Mouse (Mus musculus) testis, adult 2 months (tissue): ENCODE measurements around the gene Ccnyl1.

Experiments
- CTCF ChIP-seq: fragments of 200-500 bp; IDR thresholded peaks from 2 replicates; pipeline ENCODE4 v1.5.1; 2012; ENCODE audit warnings: low read depth, mild to moderate bottlenecking, inconsistent platforms, low read length, moderate library complexity; ENCODE audit not compliant: control insufficient read depth, insufficient read depth, insufficient replicate concordance
- POLR2A ChIP-seq: fragments of 200-500 bp; IDR thresholded peaks from 2 replicates; pipeline ENCODE4 v1.6.1; 2012; ENCODE audit warnings: low read depth, mild to moderate bottlenecking, inconsistent platforms, low read length, moderate library complexity; ENCODE audit not compliant: control insufficient read depth

GRCm38 (mm10) chr1:64737502-64738179 lies 47.4 kb downstream of the Ccnyl1 start, which contains the start of gene Fzd5:
- no peak for TF ChIP-seq CTCF
- peak; percentile 62 for TF ChIP-seq POLR2A
